ENCODE assay signal across 28 mouse cellular contexts in genomic region chr17:81735583-81735982, GRCm38 (mm10). TPM values are rescaled to one million over a fixed set of nuclear protein-coding genes. Genes with fewer than 3 reads are reported as not detected.
A peak's percentile ranks its signal among the peaks of the same experiment; 100 is the strongest.
DNase-seq lines count a peak whose midpoint lies in the region; ATAC-seq lines count a peak whose summit lies in the region.
"Had no signal": no experiment of that assay in that cellular context is flagged by ENCODE, and none has a peak within 500 bp of the region (broad histone marks: within the 10 kb centered on the region; RNA-seq: fewer than 3 reads in every experiment).

No protein-coding gene starts in this region.

- H3K4me3 ChIP-seq in heart, embryonic 10.5 days = peak overlapping the region; percentile 61
- H3K4me3 ChIP-seq in heart, embryonic 15.5 days = peak overlapping the region; percentile 51
- H3K4me3 ChIP-seq in midbrain, embryonic 11.5 days (ENCODE audit: low read depth, low read length) = no peak overlapping the region
- H3K4me3 ChIP-seq in midbrain, embryonic 15.5 days = no peak overlapping the region
- H3K4me3 ChIP-seq: embryonic facial prominence, embryonic 10.5 days; embryonic facial prominence, embryonic 15.5 days; forebrain, embryonic 13.5 days; hindbrain, embryonic 13.5 days; limb, embryonic 10.5 days; limb, embryonic 15.5 days; midbrain, embryonic 12.5 days; neural tube, embryonic 13.5 days had no signal

- H3K4me2 ChIP-seq in heart, embryonic 15.5 days = peak overlapping the region; percentile 57
- no peak overlapping the region for H3K4me2 ChIP-seq in midbrain, embryonic 11.5 days
- no peak overlapping the region for H3K4me2 ChIP-seq in midbrain, embryonic 15.5 days
- H3K4me2 ChIP-seq: embryonic facial prominence, embryonic 15.5 days; forebrain, embryonic 13.5 days; hindbrain, embryonic 13.5 days; limb, embryonic 15.5 days; midbrain, embryonic 12.5 days; neural tube, embryonic 13.5 days had no signal

- H3K27me3 ChIP-seq in heart, embryonic 10.5 days (ENCODE audit: insufficient read depth, poor library complexity, severe bottlenecking) = no peaks in the 10 kb centered on the region
- no peaks in the 10 kb centered on the region for H3K27me3 ChIP-seq in heart, embryonic 15.5 days
- H3K27me3 ChIP-seq in midbrain, embryonic 11.5 days (ENCODE audit: control insufficient read depth, insufficient read depth, low read length) = no peaks in the 10 kb centered on the region
- H3K27me3 ChIP-seq in midbrain, embryonic 15.5 days (replicated peaks) = no peaks in the 10 kb centered on the region
- H3K27me3 ChIP-seq: embryonic facial prominence, embryonic 15.5 days; forebrain, embryonic 13.5 days; hindbrain, embryonic 13.5 days; limb, embryonic 15.5 days; midbrain, embryonic 12.5 days; neural tube, embryonic 13.5 days had no signal

- H3K9me3 ChIP-seq in heart, embryonic 10.5 days = no peaks in the 10 kb centered on the region
- H3K9me3 ChIP-seq in heart, embryonic 15.5 days (replicated peaks) = no peaks in the 10 kb centered on the region
- no peaks in the 10 kb centered on the region for H3K9me3 ChIP-seq in midbrain, embryonic 11.5 days (ENCODE audit: control insufficient read depth, low read length)
- H3K9me3 ChIP-seq in midbrain, embryonic 15.5 days = no peaks in the 10 kb centered on the region
- H3K9me3 ChIP-seq: embryonic facial prominence, embryonic 10.5 days; embryonic facial prominence, embryonic 15.5 days; forebrain, embryonic 13.5 days; hindbrain, embryonic 13.5 days; limb, embryonic 10.5 days; limb, embryonic 15.5 days; midbrain, embryonic 12.5 days; neural tube, embryonic 13.5 days had no signal

- H3K27ac ChIP-seq in heart, embryonic 10.5 days = peak overlapping the region; percentile 93
- peak overlapping the region; percentile 87 for H3K27ac ChIP-seq in heart, embryonic 15.5 days
- H3K27ac ChIP-seq in midbrain, embryonic 11.5 days (ENCODE audit: low read depth, low read length) = no peak overlapping the region
- H3K27ac ChIP-seq in midbrain, embryonic 15.5 days = no peak overlapping the region
- H3K27ac ChIP-seq: embryonic facial prominence, embryonic 10.5 days; embryonic facial prominence, embryonic 15.5 days; forebrain, embryonic 13.5 days; hindbrain, embryonic 13.5 days; limb, embryonic 10.5 days; limb, embryonic 15.5 days; midbrain, embryonic 12.5 days; neural tube, embryonic 13.5 days; stomach, postnatal 0 days had no signal

- ATAC-seq in heart, embryonic 15.5 days (replicated peaks; ENCODE audit: insufficient number of reproducible peaks, insufficient read depth, low FRiP score, low read depth) = no peak
- no peak for ATAC-seq in midbrain, embryonic 11.5 days (ENCODE audit: low FRiP score)
- no peak for ATAC-seq in midbrain, embryonic 15.5 days (replicated peaks)
- ATAC-seq: forebrain, embryonic 13.5 days; intestine, embryonic 16.5 days; Patski had no signal

- peak overlapping the region; percentile 60 for H3K9ac ChIP-seq in heart, embryonic 15.5 days
- H3K9ac ChIP-seq in midbrain, embryonic 11.5 days (ENCODE audit: low read length) = no peak overlapping the region
- no peak overlapping the region for H3K9ac ChIP-seq in midbrain, embryonic 15.5 days
- H3K9ac ChIP-seq: embryonic facial prominence, embryonic 15.5 days; forebrain, embryonic 13.5 days; hindbrain, embryonic 13.5 days; limb, embryonic 15.5 days; midbrain, embryonic 12.5 days; neural tube, embryonic 13.5 days had no signal

- WGBS in heart, embryonic 10.5 days = 34% methylated on average over 2 of the region's 2 CpGs
- WGBS in heart, embryonic 15.5 days = 42% methylated on average over 2 of the region's 2 CpGs
- WGBS in midbrain, embryonic 11.5 days = 91% methylated on average over 2 of the region's 2 CpGs
- 90% methylated on average over 2 of the region's 2 CpGs for WGBS in midbrain, embryonic 15.5 days

- DNase-seq in heart, embryonic 10.5 days (ENCODE audit: low spot score) = no peak
- DNase-seq in heart, postnatal 10 days = no peak
- no peak for DNase-seq in heart, adult 11 months
- DNase-seq in kidney, adult 9 months = peak; percentile 25
- DNase-seq in kidney, postnatal 25 days = no peak
- peak; percentile 35 for DNase-seq in midbrain, embryonic 11.5 days (ENCODE audit: low spot score, missing footprints)
- DNase-seq: adrenal gland, postnatal 10 days; cerebellum, adult 8-10 months; cerebellum, postnatal 25 days; gastrocnemius, postnatal 14 days; layer of hippocampus, postnatal 36 days; lung, postnatal 36 days; right cerebral cortex, postnatal 4 days; thymus, adult 18-20 months; thymus, postnatal 25 days had no signal

- intact Hi-C loops in heart, postnatal 10 days (cut with DNase I) = no loop called here

- H3K4me1 ChIP-seq in heart, embryonic 10.5 days = no peaks in the 10 kb centered on the region; the same call in 1 of the 2 replicates
- peaks cover 5% of the 10 kb centered on the region for H3K4me1 ChIP-seq in heart, embryonic 15.5 days (replicated peaks)
- H3K4me1 ChIP-seq in midbrain, embryonic 11.5 days (ENCODE audit: control insufficient read depth, insufficient read depth, low read length) = no peaks in the 10 kb centered on the region
- no peaks in the 10 kb centered on the region for H3K4me1 ChIP-seq in midbrain, embryonic 15.5 days
- H3K4me1 ChIP-seq: embryonic facial prominence, embryonic 10.5 days; embryonic facial prominence, embryonic 15.5 days; hindbrain, embryonic 13.5 days; limb, embryonic 10.5 days; limb, embryonic 15.5 days; midbrain, embryonic 12.5 days; neural tube, embryonic 13.5 days had no signal

- H3K36me3 ChIP-seq in heart, embryonic 10.5 days = peaks cover 2% of the 10 kb centered on the region; the same call in 1 of the 2 replicates
- H3K36me3 ChIP-seq in heart, embryonic 15.5 days = no peaks in the 10 kb centered on the region
- no peaks in the 10 kb centered on the region for H3K36me3 ChIP-seq in midbrain, embryonic 11.5 days (ENCODE audit: control insufficient read depth, insufficient read depth, low read length)
- H3K36me3 ChIP-seq in midbrain, embryonic 15.5 days (replicated peaks) = no peaks in the 10 kb centered on the region
- H3K36me3 ChIP-seq: embryonic facial prominence, embryonic 10.5 days; embryonic facial prominence, embryonic 15.5 days; hindbrain, embryonic 13.5 days; limb, embryonic 10.5 days; limb, embryonic 15.5 days; midbrain, embryonic 12.5 days; neural tube, embryonic 13.5 days had no signal

RNA-seq across cellular contexts. Expression of gene Slc8a1, which starts 2.6 kb away (rescaled TPM):
- 58.1 and 107 TPM in 2 replicates for polyA plus RNA-seq in heart, embryonic 10.5 days (2016; fragmentation: Nextera tagmentation; extraction: Ambion mirVana)
- total RNA-seq in heart, postnatal 10 days (2021) = 100 to 1,000 TPM; 595 to 645 TPM
- 73.3 and 83.6 TPM in 2 replicates for polyA plus RNA-seq in heart, embryonic 15.5 days (2015; fragmentation: Nextera tagmentation; extraction: Ambion mirVana)
- 3.3 and 3.7 TPM in 2 replicates for polyA plus RNA-seq in midbrain, embryonic 11.5 days (2014; fragmentation: Nextera tagmentation; extraction: Ambion mirVana)
- polyA plus RNA-seq in midbrain, embryonic 15.5 days (2015; fragmentation: Nextera tagmentation; extraction: Ambion mirVana) = 15.5 and 17.2 TPM in 2 replicates
- polyA plus RNA-seq: Patski had no signal

Comparison
In these comparisons a context has a peak if more than half of its experiments do, and no peak if none do; other contexts are left out.
1. DNase-seq: peak in kidney, adult 9 months (single experiment) and midbrain, embryonic 11.5 days (single experiment); none in heart, embryonic 10.5 days (single experiment), heart, postnatal 10 days (0 of 2), heart, adult 11 months (single experiment) and kidney, postnatal 25 days (0 of 2).
2. H3K27ac ChIP-seq: peak in heart, embryonic 10.5 days (single experiment) and heart, embryonic 15.5 days (single experiment); none in midbrain, embryonic 11.5 days (single experiment) and midbrain, embryonic 15.5 days (single experiment).
3. H3K4me3 ChIP-seq: peak in heart, embryonic 10.5 days (single experiment) and heart, embryonic 15.5 days (single experiment); none in midbrain, embryonic 11.5 days (single experiment) and midbrain, embryonic 15.5 days (single experiment).